Mouse (Mus musculus): Measurements from ENCODE around the gene Dnttip1. TPM values are rescaled to one million over a fixed set of nuclear protein-coding genes. Genes with fewer than 3 reads are reported as not detected.

Gene Dnttip1
- 5.0 TPM for polyA plus RNA-seq (2014; fragmentation: Illumina TruSeq; extraction: RNeasy Lipid Tissue Mini Kit (QIAGEN cat#74804); ENCODE audit: low read depth, low replicate concordance)

GRCm38 (mm10) chr2:164745843-164746479, at the start of gene Dnttip1, which contains the start of gene Wfdc3:
Dnttip1 (plus strand) TSS chr2:164745983.
Wfdc3 (minus strand) TSS chr2:164745931.

GRCm38 (mm10) chr2:164698201-164698600, 47.6 kb upstream of the Dnttip1 start, which contains the start of gene Spint4:
Spint4 (plus strand) TSS chr2:164698501.

GRCm38 (mm10) chr2:164715005-164715404, 30.8 kb upstream of the Dnttip1 start, which contains the start of gene Spint5:
Spint5 (plus strand) TSS chr2:164715305.

GRCm38 (mm10) chr2:164769258-164770037, 23.7 kb downstream of the Dnttip1 start, which contains the start of gene Ube2c:
Ube2c (plus strand) TSS chr2:164769898.

GRCm38 (mm10) chr2:164779481-164780086, 33.8 kb downstream of the Dnttip1 start, which contains the start of gene Tnnc2:
Tnnc2 (minus strand) TSS chr2:164779967.

GRCm38 (mm10) chr2:164785481-164786387, 40.0 kb downstream of the Dnttip1 start, which contains the start of gene Snx21:
Snx21 (plus strand) TSS chr2:164785823.

GRCm38 (mm10) chr2:164804533-164805331, 58.9 kb downstream of the Dnttip1 start, which contains the start of the genes Acot8 and Zswim3:
Acot8 (minus strand) TSS chr2:164804882.
Zswim3 (plus strand) TSS chr2:164805098.

Other genes starting within 250 kb of the Dnttip1 start
- gene Pigt, start 248.5 kb upstream of the Dnttip1 start, polyA plus RNA-seq (2014; fragmentation: Illumina TruSeq; extraction: RNeasy Lipid Tissue Mini Kit (QIAGEN cat#74804); ENCODE audit: low read depth, low replicate concordance), result 8.8 TPM
- gene Wfdc2, start 183.6 kb upstream of the Dnttip1 start, polyA plus RNA-seq (2014; fragmentation: Illumina TruSeq; extraction: RNeasy Lipid Tissue Mini Kit (QIAGEN cat#74804); ENCODE audit: low read depth, low replicate concordance), result not detected
- gene Spint3, start 172.5 kb upstream of the Dnttip1 start, polyA plus RNA-seq (2014; fragmentation: Illumina TruSeq; extraction: RNeasy Lipid Tissue Mini Kit (QIAGEN cat#74804); ENCODE audit: low read depth, low replicate concordance), result not detected
- gene Wfdc6a, start 160.5 kb upstream of the Dnttip1 start, polyA plus RNA-seq (2014; fragmentation: Illumina TruSeq; extraction: RNeasy Lipid Tissue Mini Kit (QIAGEN cat#74804); ENCODE audit: low read depth, low replicate concordance), result 17.8 TPM
- gene Eppin, start 152.4 kb upstream of the Dnttip1 start, polyA plus RNA-seq (2014; fragmentation: Illumina TruSeq; extraction: RNeasy Lipid Tissue Mini Kit (QIAGEN cat#74804); ENCODE audit: low read depth, low replicate concordance), result 83.7 TPM
- gene Wfdc6b, start 132.5 kb upstream of the Dnttip1 start, polyA plus RNA-seq (2014; fragmentation: Illumina TruSeq; extraction: RNeasy Lipid Tissue Mini Kit (QIAGEN cat#74804); ENCODE audit: low read depth, low replicate concordance), result 2.2 TPM
- gene Wfdc8, start 132.4 kb upstream of the Dnttip1 start, polyA plus RNA-seq (2014; fragmentation: Illumina TruSeq; extraction: RNeasy Lipid Tissue Mini Kit (QIAGEN cat#74804); ENCODE audit: low read depth, low replicate concordance), result 1.6 TPM
- gene Wfdc16, start 107.2 kb upstream of the Dnttip1 start, polyA plus RNA-seq (2014; fragmentation: Illumina TruSeq; extraction: RNeasy Lipid Tissue Mini Kit (QIAGEN cat#74804); ENCODE audit: low read depth, low replicate concordance), result 2.0 TPM
- gene Wfdc10, start 89.9 kb upstream of the Dnttip1 start, polyA plus RNA-seq (2014; fragmentation: Illumina TruSeq; extraction: RNeasy Lipid Tissue Mini Kit (QIAGEN cat#74804); ENCODE audit: low read depth, low replicate concordance), result 15.1 TPM
- not detected for gene Wfdc9, start 89.4 kb upstream of the Dnttip1 start, polyA plus RNA-seq (2014; fragmentation: Illumina TruSeq; extraction: RNeasy Lipid Tissue Mini Kit (QIAGEN cat#74804); ENCODE audit: low read depth, low replicate concordance)
- gene Wfdc11, start 71.9 kb upstream of the Dnttip1 start, polyA plus RNA-seq (2014; fragmentation: Illumina TruSeq; extraction: RNeasy Lipid Tissue Mini Kit (QIAGEN cat#74804); ENCODE audit: low read depth, low replicate concordance), result not detected
- gene Wfdc13, start 60.9 kb upstream of the Dnttip1 start, polyA plus RNA-seq (2014; fragmentation: Illumina TruSeq; extraction: RNeasy Lipid Tissue Mini Kit (QIAGEN cat#74804); ENCODE audit: low read depth, low replicate concordance), result 2.2 TPM
- gene Spint4, start 47.5 kb upstream of the Dnttip1 start, polyA plus RNA-seq (2014; fragmentation: Illumina TruSeq; extraction: RNeasy Lipid Tissue Mini Kit (QIAGEN cat#74804); ENCODE audit: low read depth, low replicate concordance), result not detected
- gene Spint5, start 30.7 kb upstream of the Dnttip1 start, polyA plus RNA-seq (2014; fragmentation: Illumina TruSeq; extraction: RNeasy Lipid Tissue Mini Kit (QIAGEN cat#74804); ENCODE audit: low read depth, low replicate concordance), result 8.1 TPM
- gene Wfdc3, start 52 bp upstream of the Dnttip1 start, polyA plus RNA-seq (2014; fragmentation: Illumina TruSeq; extraction: RNeasy Lipid Tissue Mini Kit (QIAGEN cat#74804); ENCODE audit: low read depth, low replicate concordance), result 11.3 TPM
- gene Ube2c, start 23.9 kb downstream of the Dnttip1 start, polyA plus RNA-seq (2014; fragmentation: Illumina TruSeq; extraction: RNeasy Lipid Tissue Mini Kit (QIAGEN cat#74804); ENCODE audit: low read depth, low replicate concordance), result 11.9 TPM
- gene Tnnc2, start 34.0 kb downstream of the Dnttip1 start, polyA plus RNA-seq (2014; fragmentation: Illumina TruSeq; extraction: RNeasy Lipid Tissue Mini Kit (QIAGEN cat#74804); ENCODE audit: low read depth, low replicate concordance), result not detected
- gene Snx21, start 39.8 kb downstream of the Dnttip1 start, polyA plus RNA-seq (2014; fragmentation: Illumina TruSeq; extraction: RNeasy Lipid Tissue Mini Kit (QIAGEN cat#74804); ENCODE audit: low read depth, low replicate concordance), result 1.4 TPM
- 1.3 TPM for gene Acot8, start 58.9 kb downstream of the Dnttip1 start, polyA plus RNA-seq (2014; fragmentation: Illumina TruSeq; extraction: RNeasy Lipid Tissue Mini Kit (QIAGEN cat#74804); ENCODE audit: low read depth, low replicate concordance)
- gene Zswim3, start 59.1 kb downstream of the Dnttip1 start, polyA plus RNA-seq (2014; fragmentation: Illumina TruSeq; extraction: RNeasy Lipid Tissue Mini Kit (QIAGEN cat#74804); ENCODE audit: low read depth, low replicate concordance), result 14.7 TPM
- gene Zswim1, start 76.7 kb downstream of the Dnttip1 start, polyA plus RNA-seq (2014; fragmentation: Illumina TruSeq; extraction: RNeasy Lipid Tissue Mini Kit (QIAGEN cat#74804); ENCODE audit: low read depth, low replicate concordance), result 6.0 TPM
- gene Spata25, start 82.6 kb downstream of the Dnttip1 start, polyA plus RNA-seq (2014; fragmentation: Illumina TruSeq; extraction: RNeasy Lipid Tissue Mini Kit (QIAGEN cat#74804); ENCODE audit: low read depth, low replicate concordance), result 15.7 TPM
- 5.4 TPM for gene Ctsa, start 86.9 kb downstream of the Dnttip1 start, polyA plus RNA-seq (2014; fragmentation: Illumina TruSeq; extraction: RNeasy Lipid Tissue Mini Kit (QIAGEN cat#74804); ENCODE audit: low read depth, low replicate concordance)
- gene Neurl2, start 87.5 kb downstream of the Dnttip1 start, polyA plus RNA-seq (2014; fragmentation: Illumina TruSeq; extraction: RNeasy Lipid Tissue Mini Kit (QIAGEN cat#74804); ENCODE audit: low read depth, low replicate concordance), result not detected
- gene Pltp, start 111.7 kb downstream of the Dnttip1 start, polyA plus RNA-seq (2014; fragmentation: Illumina TruSeq; extraction: RNeasy Lipid Tissue Mini Kit (QIAGEN cat#74804); ENCODE audit: low read depth, low replicate concordance), result 1.1 TPM
- gene Pcif1, start 133.3 kb downstream of the Dnttip1 start, polyA plus RNA-seq (2014; fragmentation: Illumina TruSeq; extraction: RNeasy Lipid Tissue Mini Kit (QIAGEN cat#74804); ENCODE audit: low read depth, low replicate concordance), result 2.8 TPM
- gene Zfp335, start 165.8 kb downstream of the Dnttip1 start, polyA plus RNA-seq (2014; fragmentation: Illumina TruSeq; extraction: RNeasy Lipid Tissue Mini Kit (QIAGEN cat#74804); ENCODE audit: low read depth, low replicate concordance), result 0.22 TPM
- not detected for gene Mmp9, start 194.8 kb downstream of the Dnttip1 start, polyA plus RNA-seq (2014; fragmentation: Illumina TruSeq; extraction: RNeasy Lipid Tissue Mini Kit (QIAGEN cat#74804); ENCODE audit: low read depth, low replicate concordance)
- gene Slc12a5, start 214.8 kb downstream of the Dnttip1 start, polyA plus RNA-seq (2014; fragmentation: Illumina TruSeq; extraction: RNeasy Lipid Tissue Mini Kit (QIAGEN cat#74804); ENCODE audit: low read depth, low replicate concordance), result 8.0 TPM